Mouse (Mus musculus): ENCODE data around the gene Tmem234. TPM values are rescaled to one million over a fixed set of nuclear protein-coding genes. Genes with fewer than 3 reads are reported as not detected.

The Tmem234 gene
- polyA plus RNA-seq, 1 experiment from 2014 or later, result 194 TPM

- Histone ChIP-seq H3K9me3 (no peaks in the 10 kb centered on the region), H3K4me2 (no peak overlapping the region), H3K27ac (no peak overlapping the region), H3K9ac (no peak overlapping the region), H3K27me3 (replicated peaks) (no peaks in the 10 kb centered on the region), H3K4me1 (no peaks in the 10 kb centered on the region), H3K36me3 (peaks cover 67% of the 10 kb centered on the region), H3K4me3 (replicated peaks) (no peak overlapping the region)
- WGBS, result 91% methylated on average over 8 of the region's 8 CpGs
- ATAC-seq (ENCODE audit: insufficient read depth, low FRiP score, low read depth), result no peak
Measured at GRCm38 (mm10) chr4:129650359-129650758, 49.9 kb downstream of the Tmem234 start.

GRCm38 (mm10) chr4:129654770-129655169, 54.3 kb downstream of the Tmem234 start:
- Histone ChIP-seq H3K4me3 (replicated peaks) (no peak overlapping the region), H3K9ac (no peak overlapping the region), H3K4me1 (no peaks in the 10 kb centered on the region), H3K27ac (no peak overlapping the region), H3K4me2 (no peak overlapping the region), H3K36me3 (peaks cover 46% of the 10 kb centered on the region), H3K27me3 (replicated peaks) (no peaks in the 10 kb centered on the region), H3K9me3 (no peaks in the 10 kb centered on the region)
- 91% methylated on average over 14 of the region's 14 CpGs for WGBS
- ATAC-seq (ENCODE audit: insufficient read depth, low FRiP score, low read depth), result no peak

DNA sequence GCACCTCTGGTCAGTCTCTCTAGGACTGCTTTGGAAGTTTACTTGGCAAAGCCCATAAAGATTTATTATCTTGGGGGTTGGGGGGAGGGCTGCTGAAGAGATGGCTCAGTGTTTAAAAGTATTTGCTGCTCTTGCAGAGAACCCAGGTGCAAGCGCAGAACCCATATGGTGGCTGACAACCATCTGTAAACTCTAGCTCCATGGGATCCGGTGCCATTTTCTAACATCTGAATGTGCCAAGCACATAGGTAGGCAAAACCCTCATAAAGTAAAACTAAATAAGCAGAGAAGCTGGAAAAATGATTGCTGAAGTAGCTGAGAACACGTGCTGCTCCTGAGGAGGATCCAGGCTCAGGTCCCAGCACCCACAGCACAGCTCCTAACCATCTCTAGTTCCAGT, 61.1 kb downstream of the Tmem234 start:
- H3K4me3 ChIP-seq (replicated peaks), result no peak overlapping the region
- H3K9me3 ChIP-seq, result no peaks in the 10 kb centered on the region
- H3K36me3 ChIP-seq, result peaks cover 31% of the 10 kb centered on the region
- no peak for ATAC-seq (ENCODE audit: insufficient read depth, low FRiP score, low read depth)
- H3K4me2 ChIP-seq, result no peak overlapping the region
- H3K9ac ChIP-seq, result no peak overlapping the region
- WGBS, result 67% methylated on average over 3 of the region's 3 CpGs
- H3K4me1 ChIP-seq, result no peaks in the 10 kb centered on the region
- no peak overlapping the region for H3K27ac ChIP-seq
- no peaks in the 10 kb centered on the region for H3K27me3 ChIP-seq (replicated peaks)

- Histone ChIP-seq H3K27me3 (replicated peaks) (no peaks in the 10 kb centered on the region), H3K36me3 (peaks cover 28% of the 10 kb centered on the region), H3K4me1 (no peaks in the 10 kb centered on the region), H3K4me2 (no peak overlapping the region), H3K9ac (no peak overlapping the region), H3K27ac (no peak overlapping the region), H3K4me3 (replicated peaks) (no peak overlapping the region), H3K9me3 (no peaks in the 10 kb centered on the region)
- 77% methylated on average over 3 of the region's 3 CpGs for WGBS
- ATAC-seq (ENCODE audit: insufficient read depth, low FRiP score, low read depth), result no peak
Measured at GRCm38 (mm10) chr4:129662255-129662813, 61.9 kb downstream of the Tmem234 start.

GRCm38 (mm10) chr4:129671491-129672082, 71.1 kb downstream of the Tmem234 start:
- peak overlapping the region; percentile 98 for H3K4me3 ChIP-seq (replicated peaks)
- ATAC-seq (ENCODE audit: insufficient read depth, low FRiP score, low read depth), result no peak
- 6% methylated on average over 12 of the region's 12 CpGs for WGBS

DNA sequence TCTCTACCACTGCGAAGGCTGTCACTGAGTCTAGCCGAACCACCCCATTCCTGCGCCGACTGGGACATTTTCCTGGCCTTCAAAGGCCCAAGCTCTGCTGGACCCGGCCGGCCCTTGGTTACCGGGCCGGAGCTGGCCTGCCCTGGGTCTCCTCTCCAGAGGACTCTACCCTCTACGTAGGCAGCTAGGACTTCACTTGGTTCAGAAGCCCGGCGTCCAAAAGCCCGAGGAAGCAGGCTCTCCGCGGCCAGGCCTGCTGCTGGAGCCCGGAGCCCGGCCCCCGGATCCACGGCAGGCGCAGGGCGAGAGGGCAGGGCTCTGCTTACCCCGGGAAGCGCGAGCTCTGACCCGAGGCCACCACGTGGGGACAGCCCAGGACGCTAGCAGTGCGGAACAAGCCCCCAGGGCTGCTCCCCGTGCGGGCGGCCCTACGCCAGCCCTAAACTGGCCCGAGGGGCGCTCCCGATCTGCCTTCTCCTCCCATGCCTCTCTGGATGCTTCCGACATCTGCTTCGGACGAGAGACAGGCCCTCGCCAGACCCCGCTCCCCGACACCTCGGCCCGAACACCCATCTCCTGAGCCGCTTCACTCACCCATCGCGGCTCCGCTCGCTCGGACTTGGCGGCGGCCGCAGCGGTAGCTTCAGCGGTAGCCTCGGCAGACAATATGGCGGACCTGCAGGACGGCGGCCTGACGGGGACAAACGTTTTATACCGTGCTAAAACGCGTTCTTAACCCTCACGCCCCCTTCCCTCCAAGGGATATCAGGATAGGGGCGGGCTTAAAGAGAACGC, 71.8 kb downstream of the Tmem234 start, which contains the start of gene Kpna6:
Gene Kpna6 (minus strand): TSS at position 685 of the 795 bp plus-strand sequence.
- ATAC-seq (ENCODE audit: insufficient read depth, low FRiP score, low read depth), result peak; percentile 87

More at GRCm38 (mm10) chr4:129671491-129672082, 71.1 kb downstream of the Tmem234 start:
- Histone ChIP-seq H3K9ac (peak overlapping the region; percentile 92), H3K4me1 (peaks cover 9% of the 10 kb centered on the region), H3K4me2 (peak overlapping the region; percentile 76), H3K27ac (peak overlapping the region; percentile 96), H3K36me3 (peaks cover 2% of the 10 kb centered on the region; the same call in 1 of the 2 replicates), H3K27me3 (replicated peaks) (no peaks in the 10 kb centered on the region), H3K9me3 (no peaks in the 10 kb centered on the region)

DNA sequence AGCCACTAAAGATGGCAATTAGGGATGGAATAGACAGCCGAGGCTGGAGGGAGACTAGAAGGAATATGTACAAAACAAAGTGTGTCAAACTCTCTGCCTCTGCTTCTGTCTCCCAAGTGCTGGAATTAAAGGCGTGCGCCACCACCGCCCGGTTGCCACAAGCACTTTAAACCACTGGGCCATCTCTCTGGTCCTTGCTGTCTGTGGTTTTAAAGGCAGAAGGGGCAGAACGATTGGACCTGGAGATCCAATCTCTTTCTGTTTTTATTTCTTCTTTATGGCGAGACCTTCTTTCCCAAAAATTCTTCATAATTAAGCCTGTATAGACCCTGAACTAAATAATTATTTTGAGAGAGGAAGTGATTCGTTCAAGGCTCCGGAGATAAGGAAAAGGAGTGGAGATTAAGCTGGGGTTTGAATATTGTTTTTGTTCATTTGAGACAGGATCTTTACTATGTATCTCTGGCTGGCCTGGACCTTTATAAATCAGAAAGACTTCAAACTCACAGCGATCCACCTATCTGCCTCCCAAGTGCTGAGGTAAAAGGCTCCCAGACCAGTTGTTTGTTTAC, 72.5 kb downstream of the Tmem234 start:
- H3K36me3 ChIP-seq, result peaks cover 5% of the 10 kb centered on the region; the same call in 1 of the 2 replicates
- peak overlapping the region; percentile 98 for H3K4me3 ChIP-seq (replicated peaks)
- peak; percentile 43; the same call in 1 of the 2 replicates for ATAC-seq (ENCODE audit: insufficient read depth, low FRiP score, low read depth)
- 0 out of 2 replicates have a peak overlapping the region, but pooled peaks have one; percentile 21 for H3K9ac ChIP-seq
- peak overlapping the region; percentile 96 for H3K27ac ChIP-seq
- H3K9me3 ChIP-seq, result no peaks in the 10 kb centered on the region
- 4% methylated on average over 10 of the region's 10 CpGs for WGBS
- no peaks in the 10 kb centered on the region for H3K27me3 ChIP-seq (replicated peaks)
- H3K4me1 ChIP-seq, result peaks cover 9% of the 10 kb centered on the region
- peak overlapping the region; percentile 76 for H3K4me2 ChIP-seq

More for the DNA sequence above, 71.8 kb downstream of the Tmem234 start, which contains the start of gene Kpna6:
- H3K4me3 ChIP-seq (replicated peaks), result peak within 1 kb of the TSS; percentile 98
- peaks cover 5% of the 10 kb centered on the region; the same call in 1 of the 2 replicates for H3K36me3 ChIP-seq
- H3K4me1 ChIP-seq, result peaks cover 9% of the 10 kb centered on the region
- H3K9me3 ChIP-seq, result no peaks in the 10 kb centered on the region
- peak within 1 kb of the TSS; percentile 96 for H3K27ac ChIP-seq
- no peaks in the 10 kb centered on the region for H3K27me3 ChIP-seq (replicated peaks)
- H3K9ac ChIP-seq, result peak within 1 kb of the TSS; percentile 92
- WGBS, result under 1% methylated on average over 65 of the region's 65 CpGs
- H3K4me2 ChIP-seq, result peak within 1 kb of the TSS; percentile 76

Small RNAs within 50 kb of the gene (microRNA-seq; reads per million reads assigned to microRNA genes)
- gene Mir8119, result not detected

Other genes with a start within 250 kb of the Tmem234 start
- 17.2 and 18.1 TPM in 2 replicates for gene Zbtb8a, start 222.6 kb upstream of the Tmem234 start, polyA plus RNA-seq (2015; fragmentation: Nextera tagmentation; extraction: Ambion mirVana)
- gene Zbtb8b, start 159.8 kb upstream of the Tmem234 start, polyA plus RNA-seq (2015; fragmentation: Nextera tagmentation; extraction: Ambion mirVana), result 1.5 and 1.7 TPM in 2 replicates
- gene Bsdc1, start 139.1 kb upstream of the Tmem234 start, polyA plus RNA-seq (2015; fragmentation: Nextera tagmentation; extraction: Ambion mirVana), result 24.4 and 27.0 TPM in 2 replicates
- gene Tssk3, start 109.6 kb upstream of the Tmem234 start, polyA plus RNA-seq (2015; fragmentation: Nextera tagmentation; extraction: Ambion mirVana), result not detected in 2 replicates
- gene Fam229a, start 109.5 kb upstream of the Tmem234 start, polyA plus RNA-seq (2015; fragmentation: Nextera tagmentation; extraction: Ambion mirVana), result 0.26 TPM in 1 of 2 replicates, not detected in the other
- gene Marcksl1, start 87.1 kb upstream of the Tmem234 start, polyA plus RNA-seq (2015; fragmentation: Nextera tagmentation; extraction: Ambion mirVana), result 490 and 533 TPM in 2 replicates
- gene Hdac1, start 58.0 kb upstream of the Tmem234 start, polyA plus RNA-seq (2015; fragmentation: Nextera tagmentation; extraction: Ambion mirVana), result 197 and 200 TPM in 2 replicates
- 6.3 and 6.9 TPM in 2 replicates for gene Lck, start 27.0 kb upstream of the Tmem234 start, polyA plus RNA-seq (2015; fragmentation: Nextera tagmentation; extraction: Ambion mirVana)
- 3.5 and 3.9 TPM in 2 replicates for gene Fam167b, start 22.1 kb upstream of the Tmem234 start, polyA plus RNA-seq (2015; fragmentation: Nextera tagmentation; extraction: Ambion mirVana)
- gene Eif3i, start within 50 bp of the Tmem234 start, polyA plus RNA-seq (2015; fragmentation: Nextera tagmentation; extraction: Ambion mirVana), result 263 and 265 TPM in 2 replicates
- 1.7 and 2.4 TPM in 2 replicates for gene Dcdc2b, start 13.6 kb downstream of the Tmem234 start, polyA plus RNA-seq (2015; fragmentation: Nextera tagmentation; extraction: Ambion mirVana)
- gene Iqcc, start 18.4 kb downstream of the Tmem234 start, polyA plus RNA-seq (2015; fragmentation: Nextera tagmentation; extraction: Ambion mirVana), result 25.0 and 29.5 TPM in 2 replicates
- 46.5 and 48.5 TPM in 2 replicates for gene Ccdc28b, start 23.3 kb downstream of the Tmem234 start, polyA plus RNA-seq (2015; fragmentation: Nextera tagmentation; extraction: Ambion mirVana)
- 63.0 and 66.1 TPM in 2 replicates for gene Txlna, start 40.4 kb downstream of the Tmem234 start, polyA plus RNA-seq (2015; fragmentation: Nextera tagmentation; extraction: Ambion mirVana)
- 13.6 and 14.4 TPM in 2 replicates for gene Kpna6, start 72.1 kb downstream of the Tmem234 start, polyA plus RNA-seq (2015; fragmentation: Nextera tagmentation; extraction: Ambion mirVana)
- gene Tmem39b, start 96.2 kb downstream of the Tmem234 start, polyA plus RNA-seq (2015; fragmentation: Nextera tagmentation; extraction: Ambion mirVana), result 11.4 and 11.5 TPM in 2 replicates
- gene Khdrbs1, start 141.6 kb downstream of the Tmem234 start, polyA plus RNA-seq (2015; fragmentation: Nextera tagmentation; extraction: Ambion mirVana), result 91.4 and 96.2 TPM in 2 replicates
- 318 and 349 TPM in 2 replicates for gene Ptp4a2, start 210.6 kb downstream of the Tmem234 start, polyA plus RNA-seq (2015; fragmentation: Nextera tagmentation; extraction: Ambion mirVana)

Data from stomach, embryonic 15.5 days (tissue).